In the genomic region with DNA sequence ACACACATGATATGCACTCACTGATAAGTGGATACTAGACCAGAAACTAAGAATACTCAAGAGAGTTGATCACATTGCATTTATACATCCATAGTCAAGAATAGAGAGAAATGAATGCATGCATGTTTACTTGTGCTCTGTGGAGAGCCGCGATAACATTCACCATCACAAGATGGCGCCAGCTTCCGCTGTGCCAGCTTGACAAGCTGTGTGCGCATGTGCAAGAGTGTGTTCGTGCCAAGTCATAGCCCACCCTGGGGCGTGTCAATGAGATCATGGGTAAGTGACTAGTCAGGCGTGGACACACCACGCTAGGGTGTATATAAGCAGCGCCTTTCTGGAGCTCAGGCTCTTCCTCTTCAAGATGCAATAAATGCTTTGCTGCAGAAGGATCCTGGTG, we compare ENCODE assay signal across 17 mouse cellular contexts.
DNase-seq lines count a peak whose midpoint lies in the region; ATAC-seq lines count a peak whose summit lies in the region.
"Had no signal": no experiment of that assay in that cellular context is flagged by ENCODE, and none has a peak within 500 bp of the region (broad histone marks: within the 10 kb centered on the region; RNA-seq: fewer than 3 reads in every experiment).

No protein-coding gene starts in this region.

- H3K4me1 ChIP-seq in hindbrain, embryonic 12.5 days, result no peaks in the 10 kb centered on the region
- H3K4me1 ChIP-seq in hindbrain, embryonic 14.5 days (replicated peaks; ENCODE audit: control insufficient read depth, insufficient read depth, low read length), result no peaks in the 10 kb centered on the region
- H3K4me1 ChIP-seq: embryonic facial prominence, embryonic 15.5 days; midbrain, embryonic 15.5 days had no signal

- no peak overlapping the region for H3K4me2 ChIP-seq in hindbrain, embryonic 12.5 days (replicated peaks)
- no peak overlapping the region for H3K4me2 ChIP-seq in hindbrain, embryonic 14.5 days (replicated peaks)
- H3K4me2 ChIP-seq: embryonic facial prominence, embryonic 15.5 days; heart, embryonic 11.5 days; midbrain, embryonic 15.5 days had no signal

- DNase-seq in hindbrain, embryonic 14.5 days (ENCODE audit: low spot score), result no peak
- peak; percentile 11 for DNase-seq in right cerebral cortex, postnatal 14 days
- DNase-seq in right cerebral cortex, postnatal 25 days, result no peak
- peak; percentile 71 for DNase-seq in ZHBTc4 (ENCODE audit: low read depth, low spot score)
- DNase-seq in retina, postnatal 1 day, result peak; percentile 24
- no peak for DNase-seq in spleen, postnatal 4 days (ENCODE audit: low spot score in 2 of 2)
- DNase-seq in adrenal gland, adult 18-20 months (ENCODE audit: low spot score in 2 of 2), result no peak
- DNase-seq: adrenal gland, adult 2 months; cerebellum, adult 18-20 months; gastrocnemius, adult 2 months; lung, adult 2 months; thymus, postnatal 36 days had no signal

- no peaks in the 10 kb centered on the region for H3K27me3 ChIP-seq in hindbrain, embryonic 12.5 days
- no peaks in the 10 kb centered on the region for H3K27me3 ChIP-seq in hindbrain, embryonic 14.5 days (ENCODE audit: control insufficient read depth, insufficient read depth, low read length)
- H3K27me3 ChIP-seq: embryonic facial prominence, embryonic 15.5 days; midbrain, embryonic 15.5 days had no signal

- no peak overlapping the region for H3K27ac ChIP-seq in hindbrain, embryonic 12.5 days
- no peak overlapping the region for H3K27ac ChIP-seq in hindbrain, embryonic 14.5 days
- H3K27ac ChIP-seq: embryonic facial prominence, embryonic 15.5 days; gastrocnemius, adult 2 months; midbrain, embryonic 15.5 days had no signal

- ATAC-seq in hindbrain, embryonic 12.5 days (ENCODE audit: low FRiP score), result 0 out of 2 replicates have a peak, but pooled peaks have one; percentile 40
- ATAC-seq in hindbrain, embryonic 14.5 days (ENCODE audit: low FRiP score), result no peak
- ATAC-seq: hindbrain, embryonic 16.5 days; midbrain, embryonic 15.5 days had no signal

- no peaks in the 10 kb centered on the region for H3K36me3 ChIP-seq in hindbrain, embryonic 12.5 days
- H3K36me3 ChIP-seq in hindbrain, embryonic 14.5 days (replicated peaks; ENCODE audit: control insufficient read depth, insufficient read depth), result no peaks in the 10 kb centered on the region
- H3K36me3 ChIP-seq: embryonic facial prominence, embryonic 15.5 days; midbrain, embryonic 15.5 days had no signal

- 75% methylated on average over 10 of the region's 10 CpGs for WGBS in hindbrain, embryonic 12.5 days
- WGBS in hindbrain, embryonic 14.5 days, result 70% methylated on average over 10 of the region's 10 CpGs

- no peak overlapping the region for H3K4me3 ChIP-seq in hindbrain, embryonic 12.5 days
- no peak overlapping the region for H3K4me3 ChIP-seq in hindbrain, embryonic 14.5 days (replicated peaks; ENCODE audit: low read length)
- H3K4me3 ChIP-seq: embryonic facial prominence, embryonic 15.5 days; gastrocnemius, adult 2 months; midbrain, embryonic 15.5 days had no signal

- no peak overlapping the region for H3K9ac ChIP-seq in hindbrain, embryonic 12.5 days
- no peak overlapping the region for H3K9ac ChIP-seq in hindbrain, embryonic 14.5 days
- H3K9ac ChIP-seq: embryonic facial prominence, embryonic 15.5 days; midbrain, embryonic 15.5 days had no signal

- no peaks in the 10 kb centered on the region for H3K9me3 ChIP-seq in hindbrain, embryonic 12.5 days (replicated peaks)
- H3K9me3 ChIP-seq in hindbrain, embryonic 14.5 days (ENCODE audit: control insufficient read depth, low read length), result no peaks in the 10 kb centered on the region
- H3K9me3 ChIP-seq: embryonic facial prominence, embryonic 15.5 days; midbrain, embryonic 15.5 days had no signal

Comparison
In these comparisons a context has a peak if more than half of its experiments do, and no peak if none do; other contexts are left out.
1. DNase-seq: peak in right cerebral cortex, postnatal 14 days (single experiment), ZHBTc4 (single experiment) and retina, postnatal 1 day (single experiment); none in hindbrain, embryonic 14.5 days (single experiment), right cerebral cortex, postnatal 25 days (single experiment), spleen, postnatal 4 days (0 of 2) and adrenal gland, adult 18-20 months (0 of 2).